Mouse (Mus musculus) hindbrain, embryonic 15.5 days (tissue): ENCODE measurements around the gene Gm42688. TPM values are rescaled to one million over a fixed set of nuclear protein-coding genes. Genes with fewer than 3 reads are reported as not detected.

Experiments
- ATAC-seq: fragments of 200-750 bp; cut with Nextera tagmentation; 2 replicates; pipeline ENCODE4 v1.8.0; 2017; ENCODE audit warnings: low read depth, moderate number of reproducible peaks, moderate TSS enrichment; ENCODE audit not compliant: low FRiP score
- H3K27ac ChIP-seq: fragments of 300-500 bp; sonication (generic); replicated peaks from 2 replicates; pipeline ENCODE4 v1.5.1; 2015; ENCODE audit warnings: mild to moderate bottlenecking, inconsistent platforms
- H3K27me3 ChIP-seq: fragments of 300-500 bp; sonication (generic); 2 replicates; pipeline ENCODE4 v1.6.1; 2015; ENCODE audit warnings: control low read depth, inconsistent platforms
- H3K36me3 ChIP-seq: fragments of 300-500 bp; sonication (generic); 2 replicates; pipeline ENCODE4 v1.6.1; 2015; ENCODE audit warnings: control low read depth, inconsistent platforms
- H3K4me1 ChIP-seq: fragments of 300-500 bp; sonication (generic); replicated peaks from 2 replicates; pipeline ENCODE4 v1.6.1; 2015; ENCODE audit warnings: control low read depth, inconsistent platforms
- H3K4me2 ChIP-seq: fragments of 300-500 bp; sonication (generic); 2 replicates; pipeline ENCODE4 v1.6.1; 2015; ENCODE audit warnings: moderate library complexity, mild to moderate bottlenecking, inconsistent platforms
- H3K4me3 ChIP-seq: fragments of 300-500 bp; sonication (generic); 2 replicates; pipeline ENCODE4 v1.5.1; 2015; ENCODE audit warnings: mild to moderate bottlenecking, inconsistent platforms
- H3K9ac ChIP-seq: fragments of 300-500 bp; sonication (generic); 2 replicates; pipeline ENCODE4 v1.6.1; 2015; ENCODE audit warnings: inconsistent platforms
- H3K9me3 ChIP-seq: fragments of 300-500 bp; sonication (generic); 2 replicates; pipeline ENCODE4 v1.6.1; 2016; ENCODE audit warnings: control low read depth, inconsistent platforms
- WGBS: fragments of 180-500 bp; shearing (Covaris S2); methylation state at CpG from one replicate; pipeline ENCODE4 v1.1.7; 2015; 5-methylcytosine and 5-hydroxymethylcytosine counted together
- polyA plus RNA-seq: library from polyadenylated mRNA; unstranded; fragments of >200 nt; fragmentation: Nextera tagmentation; extraction: Ambion mirVana; gene quantifications from 2 replicates; pipeline ENCODE4 v1.2.1, GENCODE M21; 2015

Gene Gm42688
- polyA plus RNA-seq, 1 experiment from 2014 or later: 6.0 TPM

DNA sequence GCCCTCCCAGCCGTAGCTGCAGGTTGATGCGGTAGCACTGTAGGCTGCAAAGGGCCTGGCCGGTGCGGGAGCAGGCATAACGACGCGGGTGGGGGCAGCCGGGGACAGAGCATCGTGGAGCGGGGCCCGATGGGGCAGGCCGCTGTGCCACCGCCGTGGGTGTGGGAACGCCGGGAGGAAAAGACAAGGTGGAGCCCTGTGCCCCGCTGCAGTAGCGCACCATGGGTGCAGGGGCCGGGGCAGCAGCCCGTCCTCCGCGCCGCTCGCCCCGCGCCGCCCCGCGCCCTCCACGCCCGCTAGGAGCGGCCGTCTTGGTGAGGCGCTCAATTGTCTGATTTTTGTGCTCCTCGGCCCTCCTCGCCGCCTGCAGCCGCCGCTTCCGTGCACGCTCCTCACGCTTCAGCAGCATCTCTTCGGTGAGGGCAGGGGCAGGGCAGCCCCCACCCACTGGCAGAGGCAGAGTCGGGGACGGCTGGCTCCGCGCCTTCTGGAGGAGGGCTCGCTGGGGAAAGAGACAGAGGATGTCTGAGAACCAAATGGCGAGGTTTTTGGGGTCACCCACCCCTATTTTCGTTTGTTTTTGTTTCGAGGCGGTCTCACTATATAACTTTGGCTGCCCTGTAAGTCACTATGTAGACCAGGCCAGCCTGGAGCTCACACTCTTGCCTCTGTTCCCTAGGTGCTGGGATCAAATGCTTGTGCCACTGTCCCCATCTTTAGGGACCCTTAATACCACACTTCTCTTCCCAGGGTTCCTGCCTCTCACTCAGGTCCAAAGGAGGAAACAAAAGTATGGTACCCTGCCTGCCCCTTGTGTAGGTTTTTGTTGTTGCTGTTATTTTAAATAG, 20.7 kb downstream of the Gm42688 start:
- Histone ChIP-seq H3K9me3 (no peaks in the 10 kb centered on the region), H3K4me2 (peak overlapping the region; percentile 99), H3K4me3 (peak overlapping the region; percentile 65), H3K36me3 (peaks cover 20% of the 10 kb centered on the region), H3K27ac (peak overlapping the region; percentile 95), H3K27me3 (no peaks in the 10 kb centered on the region), H3K9ac (peak overlapping the region; percentile 76), H3K4me1 (peaks cover 59% of the 10 kb centered on the region)
- 2% methylated on average over 38 of the region's 52 CpGs for WGBS
- peak; percentile 2; the same call in 1 of the 2 replicates for ATAC-seq

DNA sequence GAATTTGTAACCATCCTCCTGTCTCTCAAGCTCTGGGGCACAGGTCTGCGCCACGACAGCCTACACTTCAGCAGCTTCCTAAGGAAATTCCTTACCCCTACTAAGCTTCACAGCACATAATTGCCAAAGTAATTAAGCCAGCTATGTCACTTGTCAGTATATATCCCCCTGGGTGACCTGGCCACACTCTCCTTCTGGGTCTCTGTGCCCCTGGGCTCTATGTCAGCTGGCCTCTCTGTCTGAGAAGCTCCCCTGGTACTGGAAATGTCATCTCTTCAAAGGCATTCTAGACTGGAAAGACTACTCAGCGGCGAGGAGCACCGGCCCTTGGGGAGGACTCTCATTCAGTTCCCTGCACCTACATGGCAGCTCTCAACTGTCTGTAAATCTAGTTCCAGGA, 21.5 kb downstream of the Gm42688 start:
- Histone ChIP-seq H3K4me1 (peaks cover 56% of the 10 kb centered on the region), H3K4me2 (peak overlapping the region; percentile 99), H3K36me3 (peaks cover 11% of the 10 kb centered on the region), H3K9me3 (no peaks in the 10 kb centered on the region), H3K4me3 (peak overlapping the region; percentile 65; the same call in 1 of the 2 replicates), H3K9ac (no peak overlapping the region), H3K27me3 (no peaks in the 10 kb centered on the region), H3K27ac (no peak overlapping the region)
- WGBS: 56% methylated on average over 5 of the region's 5 CpGs
- no peak for ATAC-seq

DNA sequence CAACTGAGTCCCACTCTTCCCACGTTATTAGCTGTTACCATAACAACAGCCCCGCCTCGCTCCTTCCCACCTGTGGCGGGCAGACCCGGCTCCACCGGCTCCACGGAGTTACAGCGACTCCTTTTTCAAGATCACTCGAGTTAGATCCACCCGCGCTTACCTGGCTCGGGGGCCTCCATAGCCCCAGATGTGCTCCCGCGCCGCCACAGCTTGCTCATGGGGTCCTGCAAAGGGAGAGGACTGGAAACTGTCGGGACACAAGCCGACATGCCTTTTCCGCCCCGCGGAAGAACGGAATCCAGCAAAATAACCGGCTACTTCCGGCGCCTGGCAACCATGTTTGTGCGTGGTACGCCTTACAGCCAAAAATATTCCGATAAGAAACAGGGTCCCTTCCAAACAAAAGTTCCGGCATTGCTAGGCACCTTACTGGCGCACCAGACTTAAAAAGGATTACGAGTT, 23.5 kb downstream of the Gm42688 start:
- H3K27me3 ChIP-seq: no peaks in the 10 kb centered on the region
- WGBS: under 1% methylated on average over 30 of the region's 30 CpGs
- H3K4me2 ChIP-seq: peak overlapping the region; percentile 96
- peaks cover 41% of the 10 kb centered on the region for H3K4me1 ChIP-seq
- no peaks in the 10 kb centered on the region for H3K9me3 ChIP-seq
- peak overlapping the region; percentile 65 for H3K9ac ChIP-seq
- ATAC-seq: peak; percentile 4; the same call in 1 of the 2 replicates
- no peaks in the 10 kb centered on the region for H3K36me3 ChIP-seq
- peak overlapping the region; percentile 81 for H3K4me3 ChIP-seq
- H3K27ac ChIP-seq: peak overlapping the region; percentile 71

DNA sequence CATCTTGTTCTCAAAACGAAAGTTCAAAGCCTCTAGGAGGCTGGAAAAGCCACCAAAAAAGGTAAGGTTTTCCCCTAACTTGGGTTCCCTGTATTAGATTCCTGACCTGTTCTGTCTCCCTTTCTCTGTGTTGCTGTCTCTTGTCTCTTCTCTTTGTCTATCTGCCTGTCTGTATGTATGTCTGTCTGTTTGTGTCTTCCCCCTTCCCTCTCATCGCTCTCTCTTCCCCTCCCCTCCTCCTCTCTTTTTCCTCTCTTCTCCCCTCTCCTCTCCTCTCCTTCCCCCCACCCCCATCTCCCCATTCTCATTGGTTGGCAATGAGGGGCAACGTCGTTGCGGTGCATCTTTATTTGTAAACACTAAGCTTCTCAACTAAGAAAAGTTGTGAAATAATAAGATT, 23.9 kb downstream of the Gm42688 start, which contains the start of gene Ino80b:
Gene Ino80b, minus strand, starts transcription at position 101 of the 400 bp plus-strand sequence.
- peak within 1 kb of the TSS; percentile 65 for H3K9ac ChIP-seq
- H3K4me2 ChIP-seq: peak within 1 kb of the TSS; percentile 96
- 19% methylated on average over 5 of the region's 5 CpGs for WGBS
- no peaks in the 10 kb centered on the region for H3K9me3 ChIP-seq
- H3K36me3 ChIP-seq: no peaks in the 10 kb centered on the region
- no peak for ATAC-seq
- H3K27me3 ChIP-seq: no peaks in the 10 kb centered on the region
- H3K27ac ChIP-seq: peak within 1 kb of the TSS; percentile 71
- H3K4me1 ChIP-seq: peaks cover 37% of the 10 kb centered on the region
- H3K4me3 ChIP-seq: peak within 1 kb of the TSS; percentile 81

DNA sequence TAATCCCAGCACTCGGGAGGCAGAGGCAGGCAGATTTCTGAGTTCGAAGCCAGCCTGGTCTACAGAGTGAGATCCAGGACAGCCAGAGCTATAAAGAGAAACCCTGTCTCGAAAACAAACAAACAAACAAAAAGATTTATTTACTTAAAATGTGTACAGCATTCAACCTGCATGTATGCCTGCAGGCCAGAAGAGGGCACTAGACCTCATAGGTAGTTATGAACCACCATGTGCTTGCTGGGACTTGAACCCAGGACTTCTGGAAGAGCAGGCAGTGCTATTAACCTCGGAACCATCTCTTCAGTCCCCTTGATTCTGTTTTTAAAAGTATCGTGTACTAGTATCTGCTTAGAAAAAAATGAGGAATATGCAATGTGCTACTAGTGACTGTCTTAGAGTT, 26.0 kb downstream of the Gm42688 start:
- H3K4me1 ChIP-seq: peaks cover 24% of the 10 kb centered on the region
- ATAC-seq: no peak
- H3K36me3 ChIP-seq: no peaks in the 10 kb centered on the region
- no peak overlapping the region for H3K9ac ChIP-seq
- H3K27me3 ChIP-seq: no peaks in the 10 kb centered on the region
- H3K4me2 ChIP-seq: no peak overlapping the region
- H3K9me3 ChIP-seq: no peaks in the 10 kb centered on the region
- no peak overlapping the region for H3K27ac ChIP-seq
- H3K4me3 ChIP-seq: no peak overlapping the region
- 98% methylated on average over 5 of the region's 5 CpGs for WGBS

DNA sequence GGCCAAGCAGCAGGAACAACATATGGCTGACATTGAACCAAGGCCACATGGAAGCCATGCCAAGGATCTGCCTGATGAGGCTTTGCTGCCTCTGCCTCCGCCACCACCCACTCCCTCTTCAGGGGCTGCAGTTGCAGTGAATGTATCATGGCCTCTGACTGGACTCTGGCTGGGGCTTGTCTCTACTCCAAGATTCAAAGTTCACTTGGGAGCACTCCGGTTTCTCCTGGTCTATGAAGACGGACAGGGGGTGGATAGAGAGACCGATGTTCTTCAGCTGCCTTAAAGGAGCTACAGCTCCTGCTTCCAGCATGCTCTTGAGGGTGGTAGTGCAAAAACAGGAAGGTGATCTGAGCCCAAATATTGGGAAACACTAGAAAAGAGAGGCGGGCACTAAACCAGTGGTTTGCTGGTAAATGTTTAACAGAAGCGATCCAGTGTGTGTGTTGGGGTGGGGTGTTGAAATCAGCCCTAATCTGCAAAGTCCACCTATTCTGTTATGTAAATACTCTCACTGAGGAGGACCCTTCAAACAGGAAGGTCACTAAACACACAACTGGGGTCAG, 30.1 kb downstream of the Gm42688 start:
- Histone ChIP-seq H3K27ac (no peak overlapping the region), H3K9ac (no peak overlapping the region), H3K36me3 (no peaks in the 10 kb centered on the region), H3K4me2 (no peak overlapping the region), H3K9me3 (no peaks in the 10 kb centered on the region), H3K27me3 (peaks cover 14% of the 10 kb centered on the region), H3K4me1 (peaks cover 8% of the 10 kb centered on the region; the same call in 1 of the 2 replicates), H3K4me3 (no peak overlapping the region)
- 79% methylated on average over 6 of the region's 6 CpGs for WGBS
- ATAC-seq: no peak

DNA sequence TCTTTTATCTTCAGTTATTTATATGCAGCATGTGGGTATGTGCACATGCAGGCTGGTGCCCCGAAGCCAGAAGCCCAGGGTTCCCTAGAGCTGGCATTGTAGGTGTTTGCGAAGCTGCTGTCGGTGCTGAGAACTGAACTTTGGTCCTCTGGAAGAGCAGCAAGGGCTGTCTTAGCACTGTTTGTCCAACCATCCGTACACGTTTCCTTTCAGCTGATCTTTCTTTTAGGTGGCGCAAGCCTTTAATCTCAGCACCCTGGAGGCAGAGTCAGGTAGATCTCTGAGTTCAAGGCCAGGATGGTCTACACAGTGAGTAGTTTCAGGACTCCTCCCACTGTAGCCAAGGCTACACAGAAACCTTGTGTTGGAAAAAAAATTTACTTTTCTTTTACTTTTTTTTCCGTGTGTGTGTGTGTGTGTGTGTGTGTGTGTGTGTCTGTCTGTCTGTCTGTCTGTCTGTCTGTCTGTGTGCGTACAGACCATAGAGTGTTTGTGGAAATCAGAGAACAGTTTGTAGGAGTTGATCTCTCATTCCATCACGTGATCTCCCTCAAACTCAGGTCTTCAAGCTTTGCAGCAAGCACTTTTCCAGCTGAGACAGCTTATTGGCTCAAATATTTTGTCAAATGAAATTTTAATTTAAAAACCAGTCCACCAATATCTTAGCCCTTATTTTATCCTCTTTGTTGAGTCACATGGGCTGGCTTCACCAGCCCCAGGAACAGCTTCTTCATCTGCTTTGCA, 30.9 kb downstream of the Gm42688 start:
- WGBS: 84% methylated on average over 9 of the region's 9 CpGs
- no peak for ATAC-seq
- Histone ChIP-seq H3K4me3 (no peak overlapping the region), H3K27me3 (peaks cover 19% of the 10 kb centered on the region), H3K9me3 (no peaks in the 10 kb centered on the region), H3K9ac (no peak overlapping the region), H3K4me1 (peaks cover 16% of the 10 kb centered on the region), H3K36me3 (no peaks in the 10 kb centered on the region), H3K4me2 (no peak overlapping the region), H3K27ac (no peak overlapping the region)

DNA sequence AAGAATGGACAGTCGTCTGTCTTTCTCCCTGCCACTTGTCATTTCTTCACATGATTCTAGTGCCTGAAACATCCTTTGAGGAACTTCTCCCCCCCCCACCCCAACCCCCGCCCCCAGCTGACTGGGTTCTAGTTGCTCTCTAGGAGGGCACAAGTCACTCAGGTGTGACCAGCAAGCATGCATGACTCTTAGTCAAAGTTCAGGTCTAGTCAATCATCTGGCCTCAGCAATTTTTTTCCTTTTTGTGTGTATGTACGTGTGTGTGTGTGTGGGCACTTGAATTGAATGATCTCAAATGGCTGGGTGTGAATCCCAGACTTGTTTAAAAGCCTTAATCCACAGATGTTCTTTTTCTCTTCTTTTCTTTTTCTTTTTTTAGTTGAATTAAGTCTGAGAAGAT, 32.8 kb downstream of the Gm42688 start:
- 72% methylated on average over 3 of the region's 3 CpGs for WGBS
- ATAC-seq: no peak
- Histone ChIP-seq H3K4me1 (peaks cover 32% of the 10 kb centered on the region), H3K9ac (no peak overlapping the region), H3K27ac (no peak overlapping the region), H3K36me3 (no peaks in the 10 kb centered on the region), H3K4me2 (no peak overlapping the region), H3K4me3 (no peak overlapping the region), H3K27me3 (peaks cover 19% of the 10 kb centered on the region), H3K9me3 (no peaks in the 10 kb centered on the region)

DNA sequence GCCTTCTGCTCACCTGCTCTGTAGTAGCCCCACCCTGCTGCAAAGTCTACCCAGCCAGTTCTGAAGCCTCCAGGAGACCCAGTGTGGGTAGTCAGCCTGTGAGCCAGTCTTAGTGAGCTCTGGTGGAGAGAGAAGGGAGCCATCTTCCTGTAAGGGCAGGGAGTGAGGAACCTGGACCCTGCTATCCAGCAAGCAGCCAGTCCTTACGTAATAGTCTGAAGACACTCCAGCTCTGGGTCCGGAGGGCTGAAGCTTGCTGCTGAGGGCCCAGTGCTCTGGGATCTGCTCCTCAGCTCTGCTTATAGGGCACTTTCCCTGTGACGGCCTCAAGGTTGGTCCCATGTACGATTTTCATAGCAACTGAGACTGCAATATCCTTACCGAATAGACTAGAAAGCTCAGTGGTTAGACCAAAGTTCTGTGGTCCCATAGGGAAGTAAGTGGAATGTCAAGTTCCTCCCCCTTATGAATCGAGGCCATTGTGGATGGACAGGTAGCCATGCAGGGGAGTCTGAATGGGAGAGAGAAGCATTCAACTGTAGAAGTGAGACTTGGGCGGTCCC, 33.6 kb downstream of the Gm42688 start, which contains the start of gene Rtkn:
Gene Rtkn, plus strand, starts transcription at position 513 of the 563 bp plus-strand sequence.
- no peaks in the 10 kb centered on the region for H3K9me3 ChIP-seq
- no peak for ATAC-seq
- whole genome bisulfite sequencing: 64% methylated on average over 7 of the region's 7 CpGs
- peak within 1 kb of the TSS; percentile 52 for H3K4me2 ChIP-seq
- H3K36me3 ChIP-seq: no peaks in the 10 kb centered on the region
- peak within 1 kb of the TSS; percentile 89; the same call in 1 of the 2 replicates for H3K27ac ChIP-seq
- H3K9ac ChIP-seq: peak within 1 kb of the TSS; percentile 31; the same call in 1 of the 2 replicates
- peaks cover 32% of the 10 kb centered on the region for H3K4me1 ChIP-seq
- peaks cover 19% of the 10 kb centered on the region for H3K27me3 ChIP-seq
- H3K4me3 ChIP-seq: peak within 1 kb of the TSS; percentile 19

DNA sequence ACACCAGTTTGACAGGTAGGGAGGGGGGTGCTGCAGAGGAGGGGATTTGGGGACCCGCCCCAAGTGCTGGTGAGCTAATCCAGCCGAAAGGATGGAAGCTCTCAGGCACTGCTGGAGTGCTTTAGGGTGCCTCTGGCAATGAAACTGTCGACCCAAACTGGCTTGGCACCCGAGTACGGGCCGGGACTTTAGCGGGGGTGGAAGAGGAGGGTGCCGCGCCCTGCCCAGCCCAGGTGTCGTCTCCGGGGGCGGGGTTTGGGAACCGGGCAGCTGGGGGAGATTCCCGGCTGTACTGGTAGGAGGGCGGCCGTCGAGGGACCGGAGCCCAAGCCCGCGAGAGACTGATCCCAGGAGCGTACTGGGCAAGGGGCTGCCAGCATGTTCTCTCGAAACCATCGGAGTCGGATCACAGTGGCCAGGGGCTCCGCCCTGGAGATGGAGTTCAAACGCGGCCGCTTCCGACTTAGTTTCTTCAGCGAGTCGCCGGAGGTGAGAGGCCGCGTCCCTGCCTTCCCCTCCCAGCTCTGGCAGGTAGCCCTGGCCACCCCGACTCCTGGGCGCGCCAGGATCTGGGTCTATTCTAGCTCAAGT, 34.2 kb downstream of the Gm42688 start:
- Histone ChIP-seq H3K4me2 (peak overlapping the region; percentile 52), H3K27ac (no peak overlapping the region), H3K36me3 (no peaks in the 10 kb centered on the region), H3K4me3 (peak overlapping the region; percentile 19), H3K4me1 (peaks cover 32% of the 10 kb centered on the region), H3K9ac (no peak overlapping the region; the same call in 1 of the 2 replicates), H3K27me3 (peaks cover 19% of the 10 kb centered on the region), H3K9me3 (no peaks in the 10 kb centered on the region)
- WGBS: 6% methylated on average over 37 of the region's 37 CpGs
- no peak for ATAC-seq

DNA sequence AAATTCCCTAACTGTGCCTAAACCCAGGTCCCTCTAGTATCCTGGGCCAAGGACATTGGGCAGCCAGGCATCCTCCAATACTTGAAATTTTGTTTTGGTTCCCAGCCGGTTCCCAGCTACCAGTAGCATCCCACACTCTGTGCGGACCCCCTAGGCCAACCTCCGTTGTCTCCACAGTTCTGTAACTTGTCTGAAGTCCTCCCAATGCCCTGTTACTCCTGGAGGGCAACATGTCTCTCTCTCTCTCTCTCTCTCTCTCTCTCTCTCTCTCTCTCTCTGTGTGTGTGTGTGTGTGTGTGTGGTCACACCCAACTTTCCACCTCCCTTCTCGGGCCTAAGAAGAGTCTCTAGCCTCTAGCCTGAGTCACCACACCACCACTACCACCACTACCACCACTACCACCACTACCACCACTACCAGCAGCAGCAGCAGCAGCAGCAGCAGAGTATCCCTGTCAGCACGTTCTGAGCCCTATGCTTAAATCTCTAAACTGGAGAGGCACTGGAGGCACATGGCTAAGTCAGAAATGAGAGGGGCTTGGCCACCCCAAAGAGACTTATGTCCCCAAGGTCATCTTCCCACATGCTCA, 35.0 kb downstream of the Gm42688 start:
- Histone ChIP-seq H3K36me3 (no peaks in the 10 kb centered on the region), H3K9me3 (no peaks in the 10 kb centered on the region), H3K9ac (peak overlapping the region; percentile 31), H3K4me3 (peak overlapping the region; percentile 34), H3K4me2 (peak overlapping the region; percentile 52), H3K27me3 (peaks cover 19% of the 10 kb centered on the region), H3K27ac (peak overlapping the region; percentile 89), H3K4me1 (peaks cover 32% of the 10 kb centered on the region)
- 14% methylated on average over 5 of the region's 5 CpGs for WGBS
- no peak for ATAC-seq
